Mouse (Mus musculus) kidney, embryonic 16.5 days (tissue): Measurements from ENCODE around the gene Zfp870. TPM values are rescaled to one million over a fixed set of nuclear protein-coding genes. Genes with fewer than 3 reads are reported as not detected.

ENCODE experiments used
- ATAC-seq: fragments of 200-750 bp; cut with Nextera tagmentation; 2 replicates; pipeline ENCODE4 v1.8.0; 2017; ENCODE audit warnings: moderate TSS enrichment; ENCODE audit not compliant: low FRiP score, low TSS enrichment
- H3K27ac ChIP-seq: fragments of 300-500 bp; sonication (generic); 2 replicates; pipeline ENCODE4 v1.5.1; 2014; ENCODE audit warnings: low read length
- H3K27me3 ChIP-seq: fragments of 300-500 bp; sonication (generic); 2 replicates; pipeline ENCODE4 v1.6.1; 2014; ENCODE audit warnings: low read length, control low read depth, mixed read lengths; ENCODE audit not compliant: insufficient read depth
- H3K36me3 ChIP-seq: fragments of 300-500 bp; sonication (generic); 2 replicates; pipeline ENCODE4 v1.6.1; 2014; ENCODE audit warnings: low read length, control low read depth, mixed read lengths; ENCODE audit not compliant: insufficient read depth
- H3K4me1 ChIP-seq: fragments of 300-500 bp; sonication (generic); 2 replicates; pipeline ENCODE4 v1.6.1; 2014; ENCODE audit warnings: low read length, control low read depth, mixed read lengths; ENCODE audit not compliant: insufficient read depth
- H3K4me2 ChIP-seq: fragments of 300-500 bp; sonication (generic); replicated peaks from 2 replicates; pipeline ENCODE4 v1.6.1; 2014; ENCODE audit warnings: low read depth, low read length
- H3K4me3 ChIP-seq: fragments of 300-500 bp; sonication (generic); 2 replicates; pipeline ENCODE4 v1.5.1; 2014; ENCODE audit warnings: mild to moderate bottlenecking, low read length
- H3K9ac ChIP-seq: fragments of 300-500 bp; sonication (generic); replicated peaks from 2 replicates; pipeline ENCODE4 v1.6.1; 2014; ENCODE audit warnings: low read length
- H3K9me3 ChIP-seq: fragments of 300-500 bp; sonication (generic); 2 replicates; pipeline ENCODE4 v1.6.1; 2016; ENCODE audit warnings: low read length, control low read depth
- WGBS: fragments of 180-500 bp; shearing (Covaris S2); extraction: QIAGEN DNeasy Blood & Tissue Kit; methylation state at CpG from one replicate; pipeline ENCODE4 v1.1.7; 2014; 5-methylcytosine and 5-hydroxymethylcytosine counted together
- polyA plus RNA-seq: library from polyadenylated mRNA; unstranded; fragments of >200 nt; fragmentation: Nextera tagmentation; extraction: Ambion mirVana; gene quantifications from 2 replicates; pipeline ENCODE4 v1.2.1, GENCODE M21; 2015

Zfp870 gene
- polyA plus RNA-seq, 1 experiment from 2014 or later: 6.4 TPM

DNA sequence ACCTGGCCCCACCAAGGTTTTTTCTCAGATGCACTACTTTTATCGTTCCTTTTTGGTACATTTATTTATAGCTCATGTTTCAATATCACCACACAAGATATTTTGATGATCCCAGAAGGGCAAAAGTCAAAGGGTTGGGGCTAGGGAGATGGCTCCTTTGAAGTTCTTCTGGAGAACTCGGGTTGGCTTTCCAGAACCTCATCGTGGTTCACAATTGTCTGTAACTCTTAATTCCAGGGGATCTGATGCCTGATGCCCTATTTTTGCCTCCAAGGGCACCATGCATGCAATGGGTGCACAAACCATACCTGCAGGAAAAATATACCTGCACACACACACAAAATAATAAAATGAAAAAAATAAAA lies 61.0 kb downstream of the Zfp870 start:
- ATAC-seq: 0 out of 2 replicates have a peak, but pooled peaks have one; percentile 17
- Histone ChIP-seq H3K4me1 (peaks cover 9% of the 10 kb centered on the region; the same call in 1 of the 2 replicates), H3K9ac (peak overlapping the region; percentile 95; the same call in 1 of the 2 replicates), H3K27ac (no peak overlapping the region), H3K27me3 (no peaks in the 10 kb centered on the region), H3K9me3 (no peaks in the 10 kb centered on the region), H3K36me3 (peaks cover 13% of the 10 kb centered on the region), H3K4me3 (peak overlapping the region; percentile 86), H3K4me2 (peak overlapping the region; percentile 87)
- 22% methylated on average over 3 of the region's 3 CpGs for WGBS

GRCm38 (mm10) chr17:32829540-32830417 lies 61.7 kb downstream of the Zfp870 start, which contains the start of gene Zfp799:
Gene Zfp799 (minus strand): TSS chr17:32830261.
- H3K4me1 ChIP-seq: peaks cover 9% of the 10 kb centered on the region; the same call in 1 of the 2 replicates
- H3K4me2 ChIP-seq: peak within 1 kb of the TSS; percentile 87
- peak within 1 kb of the TSS; percentile 78 for H3K27ac ChIP-seq
- H3K9ac ChIP-seq: peak within 1 kb of the TSS; percentile 95
- peak within 1 kb of the TSS; percentile 86 for H3K4me3 ChIP-seq
- H3K36me3 ChIP-seq: peaks cover 17% of the 10 kb centered on the region
- ATAC-seq: peak; percentile 99
- H3K27me3 ChIP-seq: no peaks in the 10 kb centered on the region
- 1% methylated on average over 35 of the region's 35 CpGs for WGBS
- no peaks in the 10 kb centered on the region for H3K9me3 ChIP-seq

Other genes with a start within 250 kb of the Zfp870 start
- gene Cyp4f40, start 232.7 kb downstream of the Zfp870 start, polyA plus RNA-seq: not detected in 2 replicates
- gene Cyp4f15, start 206.0 kb downstream of the Zfp870 start, polyA plus RNA-seq: not detected in 2 replicates
- gene Zfp871, start 103.4 kb downstream of the Zfp870 start, polyA plus RNA-seq: 34.9 and 43.0 TPM in 2 replicates
- gene Zfp811, start 81.7 kb downstream of the Zfp870 start, polyA plus RNA-seq: 2.7 and 3.3 TPM in 2 replicates
- gene Zfp799, start 61.4 kb downstream of the Zfp870 start, polyA plus RNA-seq: 15.6 and 16.3 TPM in 2 replicates
- not detected in 2 replicates for gene Cyp4f14, start 25.7 kb upstream of the Zfp870 start, polyA plus RNA-seq
- gene Cyp4f13, start 55.8 kb upstream of the Zfp870 start, polyA plus RNA-seq: 16.3 and 18.3 TPM in 2 replicates
- gene Zfp472, start 74.2 kb upstream of the Zfp870 start, polyA plus RNA-seq: 11.4 TPM in 2 replicates
- gene Zfp952, start 101.5 kb upstream of the Zfp870 start, polyA plus RNA-seq: 12.2 and 12.3 TPM in 2 replicates
- 14.4 and 14.8 TPM in 2 replicates for gene Zfp763, start 141.8 kb upstream of the Zfp870 start, polyA plus RNA-seq
- gene 4921501E09Rik, start 176.4 kb upstream of the Zfp870 start, polyA plus RNA-seq: not detected in 2 replicates
- 8.9 and 9.9 TPM in 2 replicates for gene Zfp563, start 197.7 kb upstream of the Zfp870 start, polyA plus RNA-seq
- not detected in 2 replicates for gene Morc2b, start 248.0 kb upstream of the Zfp870 start, polyA plus RNA-seq